Mouse (Mus musculus): ENCODE measurements at regions not wholly inside any gene's neighbourhood (a gene's known extent, or its start where the extent isn't known, plus 50 kb on each side); places are given as distances from the start of the nearest gene placed in this dataset.
A peak's percentile ranks its signal among the peaks of the same experiment; 100 is the strongest.
"Not testable (repeated sequence)": the region's sequence is repeated elsewhere in the genome, so short reads cannot be mapped to it uniquely, and the experiment has no call there.

- DNase-seq: no peak
Measured at GRCm38 (mm10) chr1:154024301-154024700, 124.3 kb upstream of the Teddm2 start.

GRCm38 (mm10) chr1:154027303-154027702, 127.3 kb upstream of the Teddm2 start:
- DNase-seq: no peak

- no peak for DNase-seq
Measured at GRCm38 (mm10) chr1:154029826-154030225, 129.8 kb upstream of the Teddm2 start.

GRCm38 (mm10) chr1:154032669-154033099, 132.7 kb upstream of the Teddm2 start:
- peak; percentile 83 for DNase-seq

GRCm38 (mm10) chr1:154033958-154034606, 134.1 kb upstream of the Teddm2 start:
- DNase-seq: no peak

GRCm38 (mm10) chr1:154036729-154037270, 136.8 kb upstream of the Teddm2 start:
- DNase-seq: no peak

GRCm38 (mm10) chr1:154038241-154038640, 138.2 kb upstream of the Teddm2 start:
- no peak for DNase-seq

- no peak for DNase-seq
Measured at GRCm38 (mm10) chr1:154040907-154041306, 140.9 kb upstream of the Teddm2 start.

- DNase-seq: no peak
Measured at GRCm38 (mm10) chr1:154042956-154043355, 142.9 kb upstream of the Teddm2 start.

GRCm38 (mm10) chr1:154044712-154045111, 144.7 kb upstream of the Teddm2 start:
- no peak for DNase-seq

GRCm38 (mm10) chr1:154045951-154046350, 145.9 kb upstream of the Teddm2 start:
- no peak for DNase-seq

GRCm38 (mm10) chr1:154053641-154054040, 147.3 kb upstream of the Zfp648 start:
- no peak for DNase-seq

- DNase-seq: no peak
Measured at GRCm38 (mm10) chr1:154054874-154055273, 146.1 kb upstream of the Zfp648 start.

- DNase-seq: not testable (repeated sequence)
Measured at GRCm38 (mm10) chr1:154061397-154061796, 139.6 kb upstream of the Zfp648 start.

- no peak for DNase-seq
Measured at GRCm38 (mm10) chr1:154061851-154062250, 139.1 kb upstream of the Zfp648 start.

- DNase-seq: no peak
Measured at GRCm38 (mm10) chr1:154062666-154063065, 138.3 kb upstream of the Zfp648 start.

- no peak for DNase-seq
Measured at GRCm38 (mm10) chr1:154064633-154065032, 136.4 kb upstream of the Zfp648 start.

- DNase-seq: peak; percentile 9
Measured at GRCm38 (mm10) chr1:154065336-154066329, 135.4 kb upstream of the Zfp648 start.

- DNase-seq: no peak
Measured at GRCm38 (mm10) chr1:154067856-154068255, 133.1 kb upstream of the Zfp648 start.

- no peak for DNase-seq
Measured at GRCm38 (mm10) chr1:154074270-154074669, 126.7 kb upstream of the Zfp648 start.

GRCm38 (mm10) chr1:154076684-154077475, 124.1 kb upstream of the Zfp648 start:
- DNase-seq: peak; percentile 14

GRCm38 (mm10) chr1:154080505-154081380, 120.2 kb upstream of the Zfp648 start:
- DNase-seq: no peak
